In the genomic region with DNA sequence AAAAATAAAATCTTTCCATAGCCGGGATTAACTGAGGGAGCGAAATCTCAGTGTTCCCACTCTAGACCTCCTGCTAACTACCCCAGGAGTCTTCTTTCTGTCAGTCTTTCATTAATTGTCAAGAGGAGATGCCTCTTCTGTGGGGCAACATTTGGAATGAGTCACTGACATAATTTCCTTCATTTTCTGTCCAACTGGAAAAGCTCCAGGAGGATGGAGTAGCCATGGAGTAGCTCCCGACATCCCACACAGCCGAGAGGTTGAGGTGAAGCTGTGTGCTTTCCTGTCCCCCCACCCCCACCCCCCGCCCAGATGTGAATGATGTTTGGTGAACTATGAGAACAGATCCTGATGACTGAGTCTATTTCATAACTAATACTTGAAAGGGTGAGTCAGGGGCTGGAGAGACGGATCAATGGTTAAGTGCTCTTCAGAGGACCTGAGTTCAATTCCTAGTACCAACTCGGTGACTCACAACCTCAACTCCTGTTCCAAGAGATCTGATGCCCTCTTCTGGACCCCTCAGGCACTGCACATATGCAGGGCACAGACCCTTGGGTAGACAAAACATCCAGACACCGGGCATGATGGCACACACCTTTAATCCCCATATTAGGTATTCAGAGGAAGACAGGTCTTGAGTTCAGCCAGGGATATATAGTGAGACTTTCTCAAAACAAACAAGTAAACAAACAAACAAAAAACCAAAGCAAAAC, we compare ENCODE assay signal across 1 mouse cellular context.
TF ChIP-seq lines count a peak whose summit lies in the region.

No protein-coding gene starts in this region.

TF ChIP-seq in MEL, 35 proteins besides CTCF, POLR2A, EP300 and RAD21 (continued from another document):
- TF ChIP-seq MEF2A (IDR thresholded peaks at IDR 0.05; ENCODE audit: extremely low read depth, insufficient replicate concordance, low read depth, low read length, poor library complexity, severe bottlenecking) (no peak), ETS1 (IDR thresholded peaks at IDR 0.05; ENCODE audit: low read depth, low read length) (no peak)
TF ChIP-seq in MEL: peak in this region for 0.
